Mouse (Mus musculus): ENCODE measurements around the gene Zfp423.
A peak's percentile ranks its signal among the peaks of the same experiment; 100 is the strongest.

Zfp423 gene

GRCm38 (mm10) chr8:87645829-87646483 is 313.4 kb downstream of the Zfp423 start:
- no peak overlapping the region for H3K4me3 ChIP-seq (replicated peaks; ENCODE audit: low read length)
- no peaks in the 10 kb centered on the region for H3K36me3 ChIP-seq (ENCODE audit: insufficient read depth, low read length)
- TF ChIP-seq CTCF (conservative IDR thresholded peaks at IDR 0.05; ENCODE audit: low read length) = no peak
- TF ChIP-seq NANOG (IDR thresholded peaks at IDR 0.05; ENCODE audit: borderline replicate concordance, low read length) = no peak
- TF ChIP-seq POU5F1 (IDR thresholded peaks at IDR 0.05; ENCODE audit: borderline replicate concordance, low read length) = no peak
- peaks cover 17% of the 10 kb centered on the region for H3K4me1 ChIP-seq (replicated peaks; ENCODE audit: low read depth, low read length)
- no peaks in the 10 kb centered on the region for H3K9me3 ChIP-seq (ENCODE audit: low read length)
- peaks cover 54% of the 10 kb centered on the region for H3K27me3 ChIP-seq (ENCODE audit: insufficient read depth, low read length)

GRCm38 (mm10) chr8:87645371-87645770 is 314.0 kb downstream of the Zfp423 start:
- Histone ChIP-seq H3K4me1 (replicated peaks; ENCODE audit: low read depth, low read length) (peaks cover 17% of the 10 kb centered on the region), H3K4me3 (replicated peaks; ENCODE audit: low read length) (no peak overlapping the region), H3K27me3 (ENCODE audit: insufficient read depth, low read length) (peaks cover 54% of the 10 kb centered on the region), H3K9me3 (ENCODE audit: low read length) (no peaks in the 10 kb centered on the region), H3K36me3 (ENCODE audit: insufficient read depth, low read length) (no peaks in the 10 kb centered on the region)
- TF ChIP-seq NANOG (IDR thresholded peaks at IDR 0.05; ENCODE audit: borderline replicate concordance, low read length) (no peak), CTCF (conservative IDR thresholded peaks at IDR 0.05; ENCODE audit: low read length) (no peak), POU5F1 (IDR thresholded peaks at IDR 0.05; ENCODE audit: borderline replicate concordance, low read length) (no peak)

GRCm38 (mm10) chr8:87640930-87641329 is 318.5 kb downstream of the Zfp423 start:
- peaks cover 33% of the 10 kb centered on the region for H3K27me3 ChIP-seq (ENCODE audit: insufficient read depth, low read length)
- H3K9me3 ChIP-seq (ENCODE audit: low read length) = no peaks in the 10 kb centered on the region
- no peak overlapping the region for H3K4me3 ChIP-seq (replicated peaks; ENCODE audit: low read length)
- H3K36me3 ChIP-seq (ENCODE audit: insufficient read depth, low read length) = no peaks in the 10 kb centered on the region
- peaks cover 16% of the 10 kb centered on the region for H3K4me1 ChIP-seq (replicated peaks; ENCODE audit: low read depth, low read length)
- no peak for TF ChIP-seq NANOG (IDR thresholded peaks at IDR 0.05; ENCODE audit: borderline replicate concordance, low read length)
- peak; percentile 66 for TF ChIP-seq CTCF (conservative IDR thresholded peaks at IDR 0.05; ENCODE audit: low read length)

- Histone ChIP-seq H3K27me3 (ENCODE audit: insufficient read depth, low read length) (peaks cover 15% of the 10 kb centered on the region), H3K9me3 (ENCODE audit: low read length) (no peaks in the 10 kb centered on the region), H3K4me3 (replicated peaks; ENCODE audit: low read length) (no peak overlapping the region), H3K4me1 (replicated peaks; ENCODE audit: low read depth, low read length) (peaks cover 31% of the 10 kb centered on the region), H3K36me3 (ENCODE audit: insufficient read depth, low read length) (no peaks in the 10 kb centered on the region)
- TF ChIP-seq CTCF (conservative IDR thresholded peaks at IDR 0.05; ENCODE audit: low read length) (no peak), NANOG (IDR thresholded peaks at IDR 0.05; ENCODE audit: borderline replicate concordance, low read length) (no peak), POU5F1 (IDR thresholded peaks at IDR 0.05; ENCODE audit: borderline replicate concordance, low read length) (no peak)
Measured at GRCm38 (mm10) chr8:87636226-87636742, 323.1 kb downstream of the Zfp423 start.

GRCm38 (mm10) chr8:87631776-87632175 is 327.6 kb downstream of the Zfp423 start:
- Histone ChIP-seq H3K4me3 (replicated peaks; ENCODE audit: low read length) (no peak overlapping the region), H3K36me3 (ENCODE audit: insufficient read depth, low read length) (no peaks in the 10 kb centered on the region), H3K4me1 (replicated peaks; ENCODE audit: low read depth, low read length) (peaks cover 61% of the 10 kb centered on the region), H3K9me3 (ENCODE audit: low read length) (no peaks in the 10 kb centered on the region), H3K27me3 (ENCODE audit: insufficient read depth, low read length) (peaks cover 6% of the 10 kb centered on the region; the same call in 1 of the 2 replicates)
- no peak for TF ChIP-seq CTCF (conservative IDR thresholded peaks at IDR 0.05; ENCODE audit: low read length)
- no peak for TF ChIP-seq POU5F1 (IDR thresholded peaks at IDR 0.05; ENCODE audit: borderline replicate concordance, low read length)
- no peak for TF ChIP-seq NANOG (IDR thresholded peaks at IDR 0.05; ENCODE audit: borderline replicate concordance, low read length)

DNA sequence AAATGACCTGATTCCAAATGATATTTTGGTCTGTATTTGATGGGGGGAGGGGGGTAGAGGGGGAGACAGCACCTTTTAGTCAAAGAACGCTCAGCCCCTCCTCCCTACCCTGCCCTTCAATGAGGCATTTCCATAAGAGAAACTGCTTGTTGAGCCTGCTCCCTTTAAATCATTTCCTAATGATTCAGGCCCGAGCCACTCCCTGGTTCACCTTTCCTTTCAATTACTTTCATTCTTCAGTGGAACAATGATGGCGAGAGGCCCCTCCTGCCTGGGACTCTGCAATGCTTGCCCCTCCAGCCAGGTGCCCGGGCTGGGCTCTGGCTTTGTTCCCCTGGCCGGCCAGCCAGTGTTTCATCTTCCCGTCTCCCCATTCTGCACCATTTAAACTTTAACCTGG is 329.7 kb downstream of the Zfp423 start:
- TF ChIP-seq NANOG (IDR thresholded peaks at IDR 0.05; ENCODE audit: borderline replicate concordance, low read length) (peak; percentile 46), POU5F1 (IDR thresholded peaks at IDR 0.05; ENCODE audit: borderline replicate concordance, low read length) (no peak), CTCF (conservative IDR thresholded peaks at IDR 0.05; ENCODE audit: low read length) (no peak)
- Histone ChIP-seq H3K4me3 (replicated peaks; ENCODE audit: low read length) (peak overlapping the region; percentile 45), H3K36me3 (ENCODE audit: insufficient read depth, low read length) (no peaks in the 10 kb centered on the region), H3K9me3 (ENCODE audit: low read length) (peaks cover 8% of the 10 kb centered on the region), H3K4me1 (replicated peaks; ENCODE audit: low read depth, low read length) (peaks cover 47% of the 10 kb centered on the region), H3K27me3 (ENCODE audit: insufficient read depth, low read length) (peaks cover 6% of the 10 kb centered on the region; the same call in 1 of the 2 replicates)

DNA sequence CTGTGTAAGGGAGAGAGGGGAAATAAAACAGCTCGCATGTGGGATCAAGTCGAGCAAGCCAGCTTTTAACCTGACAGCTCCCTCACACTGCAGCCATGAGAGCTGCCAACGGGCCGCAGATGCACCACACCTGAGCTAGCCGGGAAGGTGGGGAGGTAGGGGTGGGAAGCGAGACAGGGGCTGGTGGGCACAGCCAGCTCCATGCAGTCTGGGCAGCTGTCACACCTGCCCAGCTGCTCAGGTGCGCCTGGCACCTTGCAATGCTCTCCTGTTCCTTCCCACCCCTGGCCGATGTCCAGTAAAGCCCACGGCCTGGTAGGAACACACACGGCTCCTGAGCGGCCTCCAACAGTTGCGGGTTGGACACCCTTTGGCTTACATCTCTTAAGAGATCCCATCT is 338.2 kb downstream of the Zfp423 start:
- Histone ChIP-seq H3K4me1 (replicated peaks; ENCODE audit: low read depth, low read length) (peaks cover 7% of the 10 kb centered on the region; the same call in 1 of the 2 replicates), H3K27me3 (ENCODE audit: insufficient read depth, low read length) (0 out of 2 replicates have a peak, but pooled peaks cover 3% of the 10 kb centered on the region), H3K4me3 (replicated peaks; ENCODE audit: low read length) (no peak overlapping the region), H3K36me3 (ENCODE audit: insufficient read depth, low read length) (no peaks in the 10 kb centered on the region), H3K9me3 (ENCODE audit: low read length) (peaks cover 25% of the 10 kb centered on the region)
- no peak for TF ChIP-seq CTCF (conservative IDR thresholded peaks at IDR 0.05; ENCODE audit: low read length)
- TF ChIP-seq POU5F1 (IDR thresholded peaks at IDR 0.05; ENCODE audit: borderline replicate concordance, low read length) = no peak
- TF ChIP-seq NANOG (IDR thresholded peaks at IDR 0.05; ENCODE audit: borderline replicate concordance, low read length) = no peak

DNA sequence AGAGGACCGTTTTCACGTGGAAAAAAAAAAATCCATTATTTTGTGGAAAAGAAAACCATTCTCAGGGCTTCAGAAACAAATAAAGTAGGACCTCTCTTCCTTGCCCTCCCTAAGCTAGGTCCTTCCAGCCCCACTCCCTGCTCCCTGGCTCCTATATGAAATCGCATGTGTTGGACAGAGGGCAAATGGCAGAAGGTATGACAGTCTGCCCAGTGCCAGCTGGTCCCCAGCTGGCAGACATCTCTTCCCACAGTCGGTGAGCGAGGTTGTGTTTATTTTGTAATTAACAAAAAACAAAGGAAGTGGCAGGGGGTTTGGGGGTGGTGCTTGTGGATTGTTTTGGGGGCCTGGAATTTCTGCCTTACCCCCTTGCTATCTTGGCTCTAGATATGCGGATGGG is 339.2 kb downstream of the Zfp423 start:
- 0 out of 2 replicates have a peak, but pooled peaks cover 1% of the 10 kb centered on the region for H3K36me3 ChIP-seq (ENCODE audit: insufficient read depth, low read length)

More for the DNA sequence above, 339.2 kb downstream of the Zfp423 start:
- Histone ChIP-seq H3K4me1 (replicated peaks; ENCODE audit: low read depth, low read length) (peaks cover 7% of the 10 kb centered on the region; the same call in 1 of the 2 replicates), H3K4me3 (replicated peaks; ENCODE audit: low read length) (no peak overlapping the region), H3K9me3 (ENCODE audit: low read length) (peaks cover 27% of the 10 kb centered on the region), H3K27me3 (ENCODE audit: insufficient read depth, low read length) (0 out of 2 replicates have a peak, but pooled peaks cover 3% of the 10 kb centered on the region)
- TF ChIP-seq CTCF (conservative IDR thresholded peaks at IDR 0.05; ENCODE audit: low read length) (no peak), NANOG (IDR thresholded peaks at IDR 0.05; ENCODE audit: borderline replicate concordance, low read length) (no peak), POU5F1 (IDR thresholded peaks at IDR 0.05; ENCODE audit: borderline replicate concordance, low read length) (no peak)
